Mouse (Mus musculus): ENCODE measurements around the gene Mogat2. TPM values are rescaled to one million over a fixed set of nuclear protein-coding genes. Genes with fewer than 3 reads are reported as not detected.

The Mogat2 gene
- 3.1 and 3.2 TPM in 2 replicates for polyA plus RNA-seq (2014; fragmentation: Nextera tagmentation; extraction: Ambion mirVana)

DNA sequence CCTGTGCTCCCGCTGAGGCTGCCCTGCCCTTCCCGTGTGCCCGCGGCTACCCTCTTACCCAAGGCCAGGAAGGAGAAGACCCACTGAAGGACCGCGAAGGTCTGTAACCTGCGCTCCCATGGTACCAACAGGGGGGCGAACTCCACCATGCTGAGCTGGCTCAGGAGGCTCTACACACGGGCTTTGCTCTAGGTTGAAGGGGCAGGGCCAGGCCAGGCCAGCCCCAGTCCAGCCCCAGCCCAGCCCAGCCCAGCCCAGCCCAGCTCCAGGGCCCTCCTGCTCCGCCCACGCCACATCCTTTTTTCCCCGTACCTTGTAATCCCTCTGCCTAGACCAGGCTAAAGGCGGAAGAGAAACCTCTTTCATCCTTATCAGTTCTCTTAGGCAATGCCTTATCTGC lies at the start of gene Mogat2:
Mogat2 (minus strand) TSS at position 203 of the 400 bp plus-strand sequence.
- H3K9ac ChIP-seq (ENCODE audit: low read length) = peak within 1 kb of the TSS; percentile 13; the same call in 1 of the 2 replicates
- H3K27ac ChIP-seq (ENCODE audit: low read depth, low read length) = no peak within 1 kb of the TSS
- 13% methylated on average over 11 of the region's 13 CpGs for whole genome bisulfite sequencing
- H3K36me3 ChIP-seq (ENCODE audit: control insufficient read depth, insufficient read depth, low read length) = no peaks in the 10 kb centered on the region
- H3K4me2 ChIP-seq (ENCODE audit: low read length) = no peak within 1 kb of the TSS
- H3K4me1 ChIP-seq (ENCODE audit: control insufficient read depth, insufficient read depth, low read length) = no peaks in the 10 kb centered on the region
- H3K27me3 ChIP-seq (replicated peaks; ENCODE audit: control insufficient read depth, insufficient read depth, low read length) = peaks cover 9% of the 10 kb centered on the region; the same call in 1 of the 2 replicates
- ATAC-seq (no peak), DNase-seq (ENCODE audit: low spot score) (no peak)
- H3K9me3 ChIP-seq (replicated peaks; ENCODE audit: control insufficient read depth, low read length) = no peaks in the 10 kb centered on the region
- no peak within 1 kb of the TSS for H3K4me3 ChIP-seq (ENCODE audit: low read depth, low read length)

DNA sequence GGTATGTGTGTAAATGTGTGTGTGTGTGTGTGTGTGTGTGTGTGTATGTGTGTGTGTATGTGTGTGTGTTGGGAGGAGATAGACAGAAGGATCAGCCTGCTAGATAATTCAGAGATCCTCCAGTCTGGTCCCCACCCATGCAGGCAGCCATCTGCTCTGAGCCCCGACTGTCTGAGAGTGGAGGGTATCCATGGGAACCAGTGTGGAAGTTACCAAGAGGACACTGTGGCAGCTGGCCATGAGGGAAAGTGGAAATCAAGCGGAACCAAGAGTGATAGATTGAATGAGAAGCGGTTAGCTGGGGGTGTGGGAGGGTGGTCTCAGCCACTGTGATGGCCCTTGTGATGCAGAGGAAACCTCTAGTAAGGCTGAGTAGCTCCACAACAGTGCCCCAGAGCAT lies 48.9 kb upstream of the Mogat2 start:
- ATAC-seq (peak; percentile 92), DNase-seq (ENCODE audit: low spot score) (peak; percentile 81)
- Histone ChIP-seq H3K4me3 (ENCODE audit: low read depth, low read length) (no peak overlapping the region), H3K36me3 (ENCODE audit: control insufficient read depth, insufficient read depth, low read length) (peaks cover 4% of the 10 kb centered on the region; the same call in 1 of the 2 replicates), H3K4me1 (ENCODE audit: control insufficient read depth, insufficient read depth, low read length) (peaks cover 4% of the 10 kb centered on the region), H3K4me2 (ENCODE audit: low read length) (no peak overlapping the region), H3K27ac (ENCODE audit: low read depth, low read length) (peak overlapping the region; percentile 9; the same call in 1 of the 2 replicates), H3K9ac (ENCODE audit: low read length) (no peak overlapping the region), H3K9me3 (replicated peaks; ENCODE audit: control insufficient read depth, low read length) (no peaks in the 10 kb centered on the region), H3K27me3 (replicated peaks; ENCODE audit: control insufficient read depth, insufficient read depth, low read length) (no peaks in the 10 kb centered on the region)
- WGBS = 31% methylated on average over 3 of the region's 3 CpGs

DNA sequence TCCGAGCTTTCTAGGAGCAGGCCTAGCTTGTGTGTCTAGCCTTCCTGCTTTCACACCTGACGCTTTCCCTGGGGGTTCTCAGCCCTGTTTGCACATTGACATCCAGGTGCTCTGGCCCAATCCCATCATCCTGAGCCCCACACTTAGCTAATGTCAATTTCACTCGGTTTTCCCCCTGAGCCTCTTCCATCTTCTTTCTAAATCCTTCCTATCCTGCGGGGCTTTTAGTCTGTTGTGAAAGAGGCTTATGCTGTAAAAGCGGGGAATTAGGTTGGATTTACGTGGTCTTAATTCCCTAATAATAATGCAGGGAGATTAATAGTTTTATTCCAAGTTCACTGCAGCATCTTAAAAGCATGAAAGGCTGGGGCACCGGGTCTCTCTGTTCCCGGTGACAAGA lies 41.2 kb upstream of the Mogat2 start:
- WGBS = 30% methylated on average over 8 of the region's 8 CpGs
- H3K36me3 ChIP-seq (ENCODE audit: control insufficient read depth, insufficient read depth, low read length) = no peaks in the 10 kb centered on the region
- ATAC-seq (no peak), DNase-seq (ENCODE audit: low spot score) (no peak)
- no peak overlapping the region for H3K9ac ChIP-seq (ENCODE audit: low read length)
- no peak overlapping the region for H3K4me2 ChIP-seq (ENCODE audit: low read length)
- H3K4me1 ChIP-seq (ENCODE audit: control insufficient read depth, insufficient read depth, low read length) = no peaks in the 10 kb centered on the region
- H3K4me3 ChIP-seq (ENCODE audit: low read depth, low read length) = no peak overlapping the region
- no peaks in the 10 kb centered on the region for H3K9me3 ChIP-seq (replicated peaks; ENCODE audit: control insufficient read depth, low read length)
- no peaks in the 10 kb centered on the region for H3K27me3 ChIP-seq (replicated peaks; ENCODE audit: control insufficient read depth, insufficient read depth, low read length)
- no peak overlapping the region for H3K27ac ChIP-seq (ENCODE audit: low read depth, low read length)

DNA sequence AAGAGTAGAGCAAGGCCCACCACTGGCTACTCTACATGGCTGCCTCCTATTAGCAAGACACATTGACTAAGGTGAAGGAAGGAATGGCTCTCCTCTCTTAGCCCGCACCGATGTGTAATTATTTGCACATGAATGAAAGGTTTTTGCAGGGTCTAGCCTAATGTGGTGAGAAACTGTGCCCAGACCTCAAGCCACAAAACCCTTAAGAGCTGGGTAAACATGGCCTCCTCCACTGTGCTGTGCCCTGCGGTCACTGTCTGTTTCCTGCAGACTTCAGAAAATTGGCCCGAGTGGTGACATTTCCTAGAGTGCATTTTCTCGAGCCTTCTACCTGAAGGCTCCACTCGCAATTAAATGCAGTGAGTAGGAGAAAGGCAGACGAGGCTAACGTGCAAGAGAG lies 39.9 kb upstream of the Mogat2 start:
- ATAC-seq = no peak
- 90% methylated on average over 8 of the region's 8 CpGs for WGBS
- H3K27me3 ChIP-seq (replicated peaks; ENCODE audit: control insufficient read depth, insufficient read depth, low read length) = no peaks in the 10 kb centered on the region
- H3K4me2 ChIP-seq (ENCODE audit: low read length) = no peak overlapping the region
- no peak overlapping the region for H3K4me3 ChIP-seq (ENCODE audit: low read depth, low read length)
- no peak overlapping the region for H3K9ac ChIP-seq (ENCODE audit: low read length)
- no peaks in the 10 kb centered on the region for H3K9me3 ChIP-seq (replicated peaks; ENCODE audit: control insufficient read depth, low read length)
- H3K4me1 ChIP-seq (ENCODE audit: control insufficient read depth, insufficient read depth, low read length) = no peaks in the 10 kb centered on the region
- DNase-seq (ENCODE audit: low spot score) = no peak
- H3K36me3 ChIP-seq (ENCODE audit: control insufficient read depth, insufficient read depth, low read length) = no peaks in the 10 kb centered on the region
- H3K27ac ChIP-seq (ENCODE audit: low read depth, low read length) = no peak overlapping the region

DNA sequence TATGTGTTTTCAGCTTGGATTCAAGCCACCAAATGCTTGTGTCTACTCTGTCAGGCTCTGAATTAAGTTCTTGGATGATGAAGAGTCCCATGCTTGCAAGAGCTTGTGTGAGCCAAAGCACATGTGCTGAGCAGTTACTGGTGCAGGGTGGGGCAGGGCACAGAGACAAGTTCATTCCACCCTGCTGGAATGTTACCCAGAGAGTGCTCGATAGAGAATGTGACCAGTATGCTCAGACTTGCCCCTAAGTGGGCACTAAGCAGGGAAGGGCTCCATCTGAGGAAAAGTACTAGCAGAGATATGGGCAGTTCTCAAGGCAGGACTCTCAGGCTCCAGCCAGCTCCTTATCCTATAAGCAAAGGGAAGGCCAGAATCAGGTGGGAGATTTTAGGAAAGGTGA lies 38.3 kb upstream of the Mogat2 start:
- no peak for ATAC-seq
- Histone ChIP-seq H3K9me3 (replicated peaks; ENCODE audit: control insufficient read depth, low read length) (no peaks in the 10 kb centered on the region), H3K36me3 (ENCODE audit: control insufficient read depth, insufficient read depth, low read length) (no peaks in the 10 kb centered on the region), H3K9ac (ENCODE audit: low read length) (no peak overlapping the region), H3K27me3 (replicated peaks; ENCODE audit: control insufficient read depth, insufficient read depth, low read length) (no peaks in the 10 kb centered on the region), H3K27ac (ENCODE audit: low read depth, low read length) (no peak overlapping the region), H3K4me1 (ENCODE audit: control insufficient read depth, insufficient read depth, low read length) (no peaks in the 10 kb centered on the region), H3K4me2 (ENCODE audit: low read length) (no peak overlapping the region), H3K4me3 (ENCODE audit: low read depth, low read length) (no peak overlapping the region)
- no peak for DNase-seq (ENCODE audit: low spot score)
- 79% methylated on average over 1 of the region's 1 CpGs for WGBS

DNA sequence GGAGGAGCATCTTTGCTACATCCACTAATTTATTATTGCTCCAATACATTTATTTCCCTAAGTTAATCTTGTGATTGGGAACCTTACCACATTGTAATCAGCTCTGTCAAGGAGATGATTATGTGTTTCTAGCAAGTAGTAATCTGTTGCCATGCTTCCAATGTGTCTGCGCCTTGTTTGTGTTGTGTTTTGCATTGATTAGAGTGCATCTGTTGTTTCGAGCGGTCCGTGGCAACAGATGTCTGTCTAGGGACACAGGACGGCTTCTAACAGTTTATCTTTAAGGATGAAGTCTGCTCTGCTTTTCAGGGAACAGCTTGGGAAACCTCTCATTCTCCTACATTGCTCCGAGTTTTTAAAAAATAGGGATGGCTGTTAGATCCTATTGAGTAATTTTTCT lies 36.7 kb upstream of the Mogat2 start:
- no peak overlapping the region for H3K4me2 ChIP-seq (ENCODE audit: low read length)
- DNase-seq (ENCODE audit: low spot score) (peak; percentile 59), ATAC-seq (peak; percentile 52; the same call in 1 of the 2 replicates)
- no peaks in the 10 kb centered on the region for H3K27me3 ChIP-seq (replicated peaks; ENCODE audit: control insufficient read depth, insufficient read depth, low read length)
- peaks cover 11% of the 10 kb centered on the region for H3K4me1 ChIP-seq (ENCODE audit: control insufficient read depth, insufficient read depth, low read length)
- 52% methylated on average over 6 of the region's 6 CpGs for WGBS
- no peak overlapping the region for H3K9ac ChIP-seq (ENCODE audit: low read length)
- H3K36me3 ChIP-seq (ENCODE audit: control insufficient read depth, insufficient read depth, low read length) = no peaks in the 10 kb centered on the region
- no peak overlapping the region for H3K4me3 ChIP-seq (ENCODE audit: low read depth, low read length)
- no peaks in the 10 kb centered on the region for H3K9me3 ChIP-seq (replicated peaks; ENCODE audit: control insufficient read depth, low read length)
- no peak overlapping the region for H3K27ac ChIP-seq (ENCODE audit: low read depth, low read length)

DNA sequence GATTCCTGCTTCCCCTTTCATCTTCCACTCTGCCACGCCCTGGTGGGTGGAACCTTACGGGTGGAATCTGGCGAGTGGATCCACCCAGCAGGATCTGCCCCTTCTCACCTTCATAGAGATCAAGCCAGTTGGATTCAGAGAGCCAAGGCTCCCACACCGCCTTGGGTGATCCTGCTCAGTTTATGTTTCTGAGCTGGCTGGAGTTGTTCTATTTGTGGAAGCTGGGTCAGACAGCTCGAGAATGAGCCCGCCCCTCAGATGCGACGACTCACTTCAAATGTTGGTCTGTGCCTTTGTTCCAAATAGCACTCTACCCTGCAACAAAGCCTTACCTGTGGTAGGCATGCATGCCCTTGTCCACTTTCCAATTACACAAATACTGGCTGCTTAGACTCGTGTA lies 33.2 kb upstream of the Mogat2 start:
- Histone ChIP-seq H3K27me3 (replicated peaks; ENCODE audit: control insufficient read depth, insufficient read depth, low read length) (no peaks in the 10 kb centered on the region), H3K27ac (ENCODE audit: low read depth, low read length) (peak overlapping the region; percentile 46; the same call in 1 of the 2 replicates), H3K4me2 (ENCODE audit: low read length) (peak overlapping the region; percentile 96), H3K4me1 (ENCODE audit: control insufficient read depth, insufficient read depth, low read length) (peaks cover 18% of the 10 kb centered on the region), H3K9me3 (replicated peaks; ENCODE audit: control insufficient read depth, low read length) (no peaks in the 10 kb centered on the region), H3K9ac (ENCODE audit: low read length) (peak overlapping the region; percentile 36), H3K4me3 (ENCODE audit: low read depth, low read length) (peak overlapping the region; percentile 73), H3K36me3 (ENCODE audit: control insufficient read depth, insufficient read depth, low read length) (no peaks in the 10 kb centered on the region)
- WGBS = 65% methylated on average over 9 of the region's 9 CpGs
- DNase-seq (ENCODE audit: low spot score) = no peak
- no peak for ATAC-seq

DNA sequence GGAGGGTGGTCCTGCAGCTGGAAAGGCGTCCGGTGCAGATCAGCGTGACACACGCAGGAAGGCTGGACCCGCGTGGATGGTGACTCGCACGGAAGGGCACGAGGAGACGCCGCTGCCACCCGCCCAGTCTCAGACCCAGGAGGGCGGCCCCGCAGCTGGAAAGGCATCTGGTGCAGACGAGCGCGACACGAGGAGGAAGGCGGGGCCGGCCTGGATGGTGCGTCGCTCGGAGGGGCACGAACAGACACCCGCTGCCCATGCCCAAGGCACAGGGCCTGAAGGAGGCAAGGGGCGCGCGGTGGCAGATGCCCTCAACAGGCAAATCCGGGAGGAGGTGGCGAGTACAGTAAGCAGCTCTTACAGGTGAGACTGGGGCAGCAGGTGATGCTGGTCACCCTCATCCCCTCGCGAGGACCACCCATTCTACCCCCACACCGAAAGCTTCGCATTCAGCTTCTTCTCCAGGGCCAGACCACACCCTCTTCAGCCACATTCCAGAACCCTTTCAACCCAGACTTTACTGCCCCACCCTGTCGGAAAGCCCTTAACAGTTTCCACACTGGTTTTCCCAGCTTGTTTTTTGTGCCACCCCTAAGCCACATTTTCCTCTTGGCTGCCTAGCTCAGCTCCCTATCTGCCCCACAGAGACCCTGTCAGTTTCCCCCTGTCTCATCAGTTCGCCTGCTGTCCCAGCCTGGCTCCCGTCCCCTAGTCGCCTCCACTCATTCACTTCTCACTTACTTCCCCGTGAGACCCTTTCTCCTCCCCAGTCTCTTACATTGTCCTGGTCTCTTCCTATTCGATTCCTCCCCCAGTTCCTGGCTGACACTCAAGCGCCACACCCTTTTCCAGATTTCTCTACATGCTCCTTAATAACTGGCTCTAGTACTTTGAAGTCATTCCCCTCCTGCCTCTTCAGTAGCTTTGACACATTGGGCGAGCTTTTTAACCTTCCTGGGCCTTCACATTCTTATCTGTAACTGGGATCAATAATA lies 30.8 kb upstream of the Mogat2 start:
- Histone ChIP-seq H3K4me3 (ENCODE audit: low read depth, low read length) (peak overlapping the region; percentile 73), H3K4me1 (ENCODE audit: control insufficient read depth, insufficient read depth, low read length) (peaks cover 18% of the 10 kb centered on the region), H3K4me2 (ENCODE audit: low read length) (peak overlapping the region; percentile 96), H3K9ac (ENCODE audit: low read length) (peak overlapping the region; percentile 86), H3K9me3 (replicated peaks; ENCODE audit: control insufficient read depth, low read length) (no peaks in the 10 kb centered on the region), H3K36me3 (ENCODE audit: control insufficient read depth, insufficient read depth, low read length) (no peaks in the 10 kb centered on the region), H3K27ac (ENCODE audit: low read depth, low read length) (no peak overlapping the region), H3K27me3 (replicated peaks; ENCODE audit: control insufficient read depth, insufficient read depth, low read length) (no peaks in the 10 kb centered on the region)
- WGBS = 6% methylated on average over 40 of the region's 42 CpGs
- ATAC-seq (peak; percentile 15; the same call in 1 of the 2 replicates), DNase-seq (ENCODE audit: low spot score) (peak; percentile 31)

DNA sequence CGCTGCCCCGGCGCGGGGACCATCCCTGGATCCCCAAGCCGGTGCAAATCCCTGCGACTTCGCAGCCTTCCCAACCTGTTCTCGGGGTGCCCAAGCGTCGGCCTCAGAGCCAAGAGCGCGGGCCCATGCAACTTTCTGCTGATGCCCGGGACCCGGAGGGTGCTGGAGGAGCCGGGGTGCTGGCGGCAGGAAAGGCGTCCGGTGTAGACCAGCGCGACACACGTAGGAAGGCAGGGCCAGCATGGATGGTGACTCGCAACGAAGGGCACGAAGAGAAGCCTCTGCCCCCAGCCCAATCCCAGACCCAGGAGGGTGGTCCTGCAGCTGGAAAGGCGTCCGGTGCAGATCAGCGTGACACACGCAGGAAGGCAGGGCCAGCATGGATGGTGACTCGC lies 30.1 kb upstream of the Mogat2 start:
- Histone ChIP-seq H3K4me2 (ENCODE audit: low read length) (peak overlapping the region; percentile 96), H3K27me3 (replicated peaks; ENCODE audit: control insufficient read depth, insufficient read depth, low read length) (no peaks in the 10 kb centered on the region), H3K27ac (ENCODE audit: low read depth, low read length) (peak overlapping the region; percentile 98), H3K9me3 (replicated peaks; ENCODE audit: control insufficient read depth, low read length) (no peaks in the 10 kb centered on the region), H3K4me1 (ENCODE audit: control insufficient read depth, insufficient read depth, low read length) (peaks cover 18% of the 10 kb centered on the region), H3K9ac (ENCODE audit: low read length) (peak overlapping the region; percentile 86), H3K36me3 (ENCODE audit: control insufficient read depth, insufficient read depth, low read length) (no peaks in the 10 kb centered on the region), H3K4me3 (ENCODE audit: low read depth, low read length) (peak overlapping the region; percentile 73)
- WGBS = under 1% methylated on average over 26 of the region's 29 CpGs
- peak; percentile 32 for ATAC-seq
- DNase-seq (ENCODE audit: low spot score) = no peak
